Mouse (Mus musculus): ENCODE results near the gene Slc26a6. TPM values are rescaled to one million over a fixed set of nuclear protein-coding genes. Genes with fewer than 3 reads are reported as not detected.

Gene Slc26a6
- polyA plus RNA-seq, 1 experiment, result 38.2 TPM

DNA sequence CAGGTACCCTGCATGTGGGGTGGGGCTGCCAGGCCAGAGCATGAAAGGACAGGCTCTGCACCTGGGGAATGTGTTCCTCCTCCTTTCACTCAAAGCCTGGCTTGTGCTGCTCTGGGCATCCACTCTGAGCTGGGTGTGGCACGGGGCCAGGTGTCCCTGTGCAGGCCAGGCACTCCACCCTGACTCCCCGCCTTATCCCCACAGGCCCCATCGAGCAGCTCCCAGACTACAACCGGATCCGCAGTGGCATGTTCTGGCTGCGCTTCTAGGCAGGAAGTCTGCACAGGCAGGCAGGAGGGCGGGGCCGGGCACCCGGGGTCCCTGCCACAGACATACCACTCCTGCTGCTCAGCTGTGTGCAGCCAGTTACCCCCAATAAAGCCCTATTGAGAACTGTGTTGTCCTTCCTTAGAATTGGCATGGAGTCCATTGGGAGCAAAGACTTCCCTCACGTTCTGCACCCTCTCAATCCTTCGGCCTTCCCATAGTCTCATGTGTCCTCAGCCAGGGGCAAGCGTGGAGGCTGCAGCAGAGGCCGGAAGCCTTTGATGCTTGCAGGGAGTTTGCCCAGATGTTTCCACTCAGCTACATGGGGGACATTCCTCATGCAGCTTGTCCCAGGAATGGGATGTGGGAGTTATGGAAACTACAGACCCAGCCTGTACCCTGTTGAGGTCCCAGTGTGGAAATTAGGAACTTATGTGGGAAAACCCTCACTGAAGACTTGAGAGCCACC, 96.3 kb downstream of the Slc26a6 start:
- H3K4me1 ChIP-seq (replicated peaks; ENCODE audit: control insufficient read depth, insufficient read depth, low read length), result no peaks in the 10 kb centered on the region
- TF ChIP-seq CTCF (IDR thresholded peaks at IDR 0.05; ENCODE audit: borderline replicate concordance, control insufficient read depth, extremely low read depth, insufficient read depth, low read length, poor library complexity), result no peak
- no peak for TF ChIP-seq POLR2A (IDR thresholded peaks at IDR 0.05; ENCODE audit: control insufficient read depth, extremely low read depth, insufficient read depth, low read length, poor library complexity)
- no peak for DNase-seq
- H3K36me3 ChIP-seq (ENCODE audit: control insufficient read depth, insufficient read depth, low read length), result peaks cover 56% of the 10 kb centered on the region
- 88% methylated on average over 13 of the region's 13 CpGs for WGBS
- no peaks in the 10 kb centered on the region; the same call in 1 of the 2 replicates for H3K27me3 ChIP-seq (ENCODE audit: control insufficient read depth, insufficient read depth, low read length)
- H3K27ac ChIP-seq (ENCODE audit: control insufficient read depth, insufficient read depth, low read length), result no peak overlapping the region
- no peak overlapping the region for H3K4me3 ChIP-seq (ENCODE audit: control insufficient read depth, insufficient read depth, low read length)

DNA sequence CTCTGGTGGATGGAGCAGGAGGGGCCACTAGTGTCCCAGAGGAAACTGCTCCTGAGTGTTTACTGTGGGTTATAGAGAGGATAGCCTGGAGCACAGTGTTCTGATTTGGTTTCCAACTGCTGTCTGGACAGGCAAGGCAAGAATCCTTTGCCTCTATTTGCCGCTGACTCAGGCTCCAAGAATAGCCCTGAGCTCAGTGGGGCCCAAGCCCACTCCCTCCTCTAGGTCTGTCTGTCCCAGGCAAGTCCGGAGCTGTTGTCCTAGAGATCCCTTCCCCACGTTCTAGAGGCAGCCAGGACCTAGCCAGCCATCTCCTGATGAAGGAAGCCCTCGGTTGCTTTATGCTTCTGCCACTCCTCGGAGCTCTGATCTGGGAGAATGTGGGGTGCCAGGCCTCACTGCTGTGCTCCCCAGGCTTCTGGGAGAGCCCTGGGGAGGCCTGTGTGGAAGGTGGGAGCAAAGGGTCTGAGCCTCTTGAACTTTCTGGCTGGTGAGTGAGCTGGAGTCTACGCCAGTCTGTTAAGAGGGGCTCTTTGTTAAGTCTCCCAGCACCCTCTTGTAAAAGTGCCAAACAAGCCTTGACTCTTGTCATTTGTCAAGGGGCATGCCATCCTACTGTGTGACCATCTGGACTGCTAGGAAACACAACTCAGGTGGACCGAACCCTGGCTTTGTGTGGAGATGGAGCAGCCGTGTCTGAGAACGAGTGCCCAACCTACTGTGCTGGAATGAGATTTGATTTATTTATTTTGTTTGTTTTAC, 97.1 kb downstream of the Slc26a6 start:
- Histone ChIP-seq H3K27me3 (ENCODE audit: control insufficient read depth, insufficient read depth, low read length) (no peaks in the 10 kb centered on the region; the same call in 1 of the 2 replicates), H3K4me1 (replicated peaks; ENCODE audit: control insufficient read depth, insufficient read depth, low read length) (no peaks in the 10 kb centered on the region), H3K27ac (ENCODE audit: control insufficient read depth, insufficient read depth, low read length) (no peak overlapping the region), H3K4me3 (ENCODE audit: control insufficient read depth, insufficient read depth, low read length) (no peak overlapping the region), H3K36me3 (ENCODE audit: control insufficient read depth, insufficient read depth, low read length) (peaks cover 48% of the 10 kb centered on the region)
- 94% methylated on average over 9 of the region's 9 CpGs for whole genome bisulfite sequencing
- no peak for DNase-seq
- TF ChIP-seq CTCF (IDR thresholded peaks at IDR 0.05; ENCODE audit: borderline replicate concordance, control insufficient read depth, extremely low read depth, insufficient read depth, low read length, poor library complexity) (no peak), POLR2A (IDR thresholded peaks at IDR 0.05; ENCODE audit: control insufficient read depth, extremely low read depth, insufficient read depth, low read length, poor library complexity) (no peak)

- DNase-seq, result no peak
- TF ChIP-seq CTCF (IDR thresholded peaks at IDR 0.05; ENCODE audit: borderline replicate concordance, control insufficient read depth, extremely low read depth, insufficient read depth, low read length, poor library complexity), result no peak
- no peak for TF ChIP-seq POLR2A (IDR thresholded peaks at IDR 0.05; ENCODE audit: control insufficient read depth, extremely low read depth, insufficient read depth, low read length, poor library complexity)
Measured at GRCm38 (mm10) chr9:108953081-108953636, 100.1 kb downstream of the Slc26a6 start, which contains the start of gene Col7a1. Col7a1 (plus strand) TSS chr9:108953586.

DNA sequence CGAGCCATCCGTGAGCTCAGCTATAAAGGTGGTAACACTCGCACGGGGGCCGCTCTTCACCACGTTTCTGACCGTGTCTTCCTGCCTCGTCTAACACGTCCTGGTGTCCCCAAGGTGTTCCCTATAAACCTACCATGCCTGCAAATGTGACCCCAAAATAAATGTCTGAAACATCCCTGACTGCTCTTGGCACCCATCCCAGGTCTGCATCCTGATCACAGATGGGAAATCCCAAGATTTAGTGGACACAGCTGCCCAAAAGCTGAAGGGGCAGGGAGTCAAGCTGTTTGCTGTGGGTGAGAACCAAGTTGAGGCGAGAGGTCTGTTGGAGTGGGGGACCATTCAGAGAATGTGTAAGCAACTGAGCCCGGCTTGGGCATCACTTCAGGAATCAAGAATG, 102.2 kb downstream of the Slc26a6 start:
- 92% methylated on average over 11 of the region's 11 CpGs for WGBS
- TF ChIP-seq CTCF (IDR thresholded peaks at IDR 0.05; ENCODE audit: borderline replicate concordance, control insufficient read depth, extremely low read depth, insufficient read depth, low read length, poor library complexity) (no peak), POLR2A (IDR thresholded peaks at IDR 0.05; ENCODE audit: control insufficient read depth, extremely low read depth, insufficient read depth, low read length, poor library complexity) (no peak)
- no peak for DNase-seq
- H3K4me1 ChIP-seq (replicated peaks; ENCODE audit: control insufficient read depth, insufficient read depth, low read length), result no peaks in the 10 kb centered on the region
- H3K36me3 ChIP-seq (ENCODE audit: control insufficient read depth, insufficient read depth, low read length), result no peaks in the 10 kb centered on the region; the same call in 1 of the 2 replicates
- H3K4me3 ChIP-seq (ENCODE audit: control insufficient read depth, insufficient read depth, low read length), result no peak overlapping the region
- no peaks in the 10 kb centered on the region; the same call in 1 of the 2 replicates for H3K27me3 ChIP-seq (ENCODE audit: control insufficient read depth, insufficient read depth, low read length)
- H3K27ac ChIP-seq (ENCODE audit: control insufficient read depth, insufficient read depth, low read length), result no peak overlapping the region

More at GRCm38 (mm10) chr9:108953081-108953636, 100.1 kb downstream of the Slc26a6 start, which contains the start of gene Col7a1:
- WGBS, result 31% methylated on average over 15 of the region's 15 CpGs
- Histone ChIP-seq H3K4me1 (replicated peaks; ENCODE audit: control insufficient read depth, insufficient read depth, low read length) (no peaks in the 10 kb centered on the region), H3K27ac (ENCODE audit: control insufficient read depth, insufficient read depth, low read length) (no peak within 1 kb of the TSS), H3K36me3 (ENCODE audit: control insufficient read depth, insufficient read depth, low read length) (peaks cover 18% of the 10 kb centered on the region), H3K27me3 (ENCODE audit: control insufficient read depth, insufficient read depth, low read length) (no peaks in the 10 kb centered on the region; the same call in 1 of the 2 replicates), H3K4me3 (ENCODE audit: control insufficient read depth, insufficient read depth, low read length) (no peak within 1 kb of the TSS)

- Histone ChIP-seq H3K4me3 (ENCODE audit: control insufficient read depth, insufficient read depth, low read length) (no peak overlapping the region), H3K4me1 (replicated peaks; ENCODE audit: control insufficient read depth, insufficient read depth, low read length) (no peaks in the 10 kb centered on the region), H3K27ac (ENCODE audit: control insufficient read depth, insufficient read depth, low read length) (no peak overlapping the region), H3K36me3 (ENCODE audit: control insufficient read depth, insufficient read depth, low read length) (no peaks in the 10 kb centered on the region), H3K27me3 (ENCODE audit: control insufficient read depth, insufficient read depth, low read length) (no peaks in the 10 kb centered on the region; the same call in 1 of the 2 replicates)
- no peak for DNase-seq
- WGBS, result 91% methylated on average over 11 of the region's 11 CpGs
- TF ChIP-seq POLR2A (IDR thresholded peaks at IDR 0.05; ENCODE audit: control insufficient read depth, extremely low read depth, insufficient read depth, low read length, poor library complexity), result no peak
- TF ChIP-seq CTCF (IDR thresholded peaks at IDR 0.05; ENCODE audit: borderline replicate concordance, control insufficient read depth, extremely low read depth, insufficient read depth, low read length, poor library complexity), result no peak
Measured at GRCm38 (mm10) chr9:108955846-108956245, 102.8 kb downstream of the Slc26a6 start.

Other genes starting within 250 kb of the Slc26a6 start
- gene Arih2, start 203.9 kb upstream of the Slc26a6 start, polyA plus RNA-seq (2012; rRNA removed), result 56.0 and 63.0 TPM in 2 replicates
- 19.8 and 24.7 TPM in 2 replicates for gene Slc25a20, start 191.2 kb upstream of the Slc26a6 start, polyA plus RNA-seq (2012; rRNA removed)
- gene Prkar2a, start 164.0 kb upstream of the Slc26a6 start, polyA plus RNA-seq (2012; rRNA removed), result 5.7 and 5.8 TPM in 2 replicates
- gene Ip6k2, start 69.5 kb upstream of the Slc26a6 start, polyA plus RNA-seq (2012; rRNA removed), result 148 and 163 TPM in 2 replicates
- gene Nckipsd, start 44.9 kb upstream of the Slc26a6 start, polyA plus RNA-seq (2012; rRNA removed), result 24.4 and 30.0 TPM in 2 replicates
- 0.09 and 0.26 TPM in 2 replicates for gene Celsr3, start 27.0 kb upstream of the Slc26a6 start, polyA plus RNA-seq (2012; rRNA removed)
- 0.47 and 0.75 TPM in 2 replicates for gene Tmem89, start 61.3 kb downstream of the Slc26a6 start, polyA plus RNA-seq (2012; rRNA removed)
- gene Uqcrc1, start 83.3 kb downstream of the Slc26a6 start, polyA plus RNA-seq (2012; rRNA removed), result 554 and 681 TPM in 2 replicates
- gene Col7a1, start 100.3 kb downstream of the Slc26a6 start, polyA plus RNA-seq (2012; rRNA removed), result 5.1 and 7.9 TPM in 2 replicates
- 0.40 and 1.3 TPM in 2 replicates for gene Ucn2, start 132.7 kb downstream of the Slc26a6 start, polyA plus RNA-seq (2012; rRNA removed)
- gene Pfkfb4, start 138.5 kb downstream of the Slc26a6 start, polyA plus RNA-seq (2012; rRNA removed), result 13.4 and 15.1 TPM in 2 replicates
- 2,502 and 2,648 TPM in 2 replicates for gene Shisa5, start 185.3 kb downstream of the Slc26a6 start, polyA plus RNA-seq (2012; rRNA removed)
- 210 and 228 TPM in 2 replicates for gene Trex1, start 206.5 kb downstream of the Slc26a6 start, polyA plus RNA-seq (2012; rRNA removed)
- gene Atrip, start 220.8 kb downstream of the Slc26a6 start, polyA plus RNA-seq (2012; rRNA removed), result 37.9 and 39.9 TPM in 2 replicates
- gene Ccdc51, start 229.2 kb downstream of the Slc26a6 start, polyA plus RNA-seq (2012; rRNA removed), result 11.7 and 11.9 TPM in 2 replicates
- 31.4 and 52.2 TPM in 2 replicates for gene Tma7, start 229.3 kb downstream of the Slc26a6 start, polyA plus RNA-seq (2012; rRNA removed)
- 22.4 and 25.6 TPM in 2 replicates for gene Plxnb1, start 242.1 kb downstream of the Slc26a6 start, polyA plus RNA-seq (2012; rRNA removed)